Mouse (Mus musculus) CD8-positive naive resting alpha-beta T cell, adult 2 months (primary cell): ENCODE data around the gene Lalba.
"Not testable (repeated sequence)": the region's sequence is repeated elsewhere in the genome, so short reads cannot be mapped to it uniquely, and the experiment has no call there.

Experiments used
- DNase-seq, 2 experiments: peaks; one replicate each; pipeline ENCODE4 v3.0.0; 2022; ENCODE audit warnings: low read depth in 2 of 2, low spot score in 2 of 2

The Lalba gene

GRCm38 (mm10) chr15:98482701-98483100, at the start of gene Lalba:
Gene Lalba, minus strand, starts transcription at chr15:98482721.
- DNase-seq, result no peak

- no peak for DNase-seq
Observed at GRCm38 (mm10) chr15:98532281-98532680, 49.8 kb upstream of the Lalba start.

GRCm38 (mm10) chr15:98528066-98528563, 45.6 kb upstream of the Lalba start:
- DNase-seq, result no peak

GRCm38 (mm10) chr15:98527056-98527771, 44.7 kb upstream of the Lalba start:
- no peak for DNase-seq

GRCm38 (mm10) chr15:98526057-98526456, 43.5 kb upstream of the Lalba start:
- DNase-seq, result no peak

- DNase-seq, result no peak
Observed at GRCm38 (mm10) chr15:98521245-98521644, 38.7 kb upstream of the Lalba start.

- peak; percentile 57 to 69 for DNase-seq
Observed at GRCm38 (mm10) chr15:98517380-98518355, 35.1 kb upstream of the Lalba start.

- not testable (repeated sequence) for DNase-seq
Observed at GRCm38 (mm10) chr15:98514845-98515244, 32.3 kb upstream of the Lalba start.

GRCm38 (mm10) chr15:98514146-98514545, 31.6 kb upstream of the Lalba start:
- peak; percentile 36 to 48 for DNase-seq

- DNase-seq, result not testable (repeated sequence)
Observed at GRCm38 (mm10) chr15:98513676-98514075, 31.2 kb upstream of the Lalba start.

- DNase-seq, result no peak
Observed at GRCm38 (mm10) chr15:98512799-98513321, 30.3 kb upstream of the Lalba start.

- no peak for DNase-seq
Observed at GRCm38 (mm10) chr15:98512232-98512631, 29.7 kb upstream of the Lalba start.

- peak in 1 of 2 experiments; percentile 26 for DNase-seq
Observed at GRCm38 (mm10) chr15:98511386-98511928, 28.9 kb upstream of the Lalba start.

GRCm38 (mm10) chr15:98510438-98511385, 28.2 kb upstream of the Lalba start:
- DNase-seq, result peak; percentile 75 to 81

- DNase-seq, result no peak
Observed at GRCm38 (mm10) chr15:98509387-98509786, 26.9 kb upstream of the Lalba start.

- DNase-seq, result no peak
Observed at GRCm38 (mm10) chr15:98507321-98507720, 24.8 kb upstream of the Lalba start.

- DNase-seq, result no peak
Observed at GRCm38 (mm10) chr15:98506253-98506957, 23.9 kb upstream of the Lalba start.

GRCm38 (mm10) chr15:98504514-98504913, 22.0 kb upstream of the Lalba start:
- DNase-seq, result peak; percentile 53 to 74

GRCm38 (mm10) chr15:98503317-98503716, 20.8 kb upstream of the Lalba start:
- DNase-seq, result no peak
